Mouse (Mus musculus) lung, postnatal 14 days (tissue): Measurements from ENCODE around the gene Rabep1.
"Not testable (repeated sequence)": the region's sequence is repeated elsewhere in the genome, so short reads cannot be mapped to it uniquely, and the experiment has no call there.

Experiments used
- DNase-seq: peaks from one replicate; pipeline ENCODE4 v3.0.0; 2021

The Rabep1 gene

GRCm38 (mm10) chr11:70833408-70833807 lies 11.2 kb upstream of the Rabep1 start:
- no peak for DNase-seq

- DNase-seq, result no peak
These were observed 10.7 kb upstream of the Rabep1 start for GRCm38 (mm10) chr11:70833831-70834230.

DNA sequence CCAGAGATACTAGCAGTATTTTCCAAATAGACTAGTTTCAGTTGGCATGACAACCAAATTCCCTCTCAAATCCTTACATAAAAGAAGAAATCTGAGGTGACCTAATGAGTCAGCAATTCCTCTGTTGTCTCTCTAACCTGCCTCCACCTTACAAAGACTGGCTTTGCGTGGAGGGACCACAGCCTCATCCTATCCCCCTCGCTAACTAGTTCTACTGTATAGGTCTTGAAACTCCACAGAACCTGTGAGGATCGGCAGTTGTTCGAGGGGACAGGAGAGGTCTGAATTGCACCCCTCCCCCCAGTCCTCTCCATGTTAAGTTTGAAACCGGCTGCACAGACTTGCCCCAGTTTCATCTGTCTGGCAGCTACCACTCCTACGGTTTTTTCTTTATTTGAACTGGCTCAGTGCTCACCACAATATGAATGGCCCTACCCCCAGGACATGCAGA lies 9.2 kb upstream of the Rabep1 start:
- DNase-seq, result no peak

DNA sequence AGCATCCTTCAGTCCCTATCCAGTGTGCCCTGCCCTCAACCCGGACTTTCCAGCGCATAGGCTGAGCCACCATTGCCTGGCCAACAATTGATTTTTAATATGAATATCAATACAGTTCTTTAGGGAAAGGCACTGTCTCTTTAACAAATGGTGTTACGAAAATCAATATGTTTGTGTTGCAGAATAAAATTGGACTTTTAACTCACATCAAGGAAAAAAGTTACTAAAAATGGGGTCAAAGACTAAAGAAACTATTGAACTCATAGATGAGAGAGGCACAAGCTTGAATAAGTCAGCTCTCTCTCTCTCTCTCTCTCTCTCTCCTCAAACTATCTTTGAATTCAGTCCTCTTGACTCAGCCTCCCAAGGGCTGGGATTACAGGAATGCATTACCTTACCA lies 7.5 kb upstream of the Rabep1 start:
- DNase-seq, result no peak

DNA sequence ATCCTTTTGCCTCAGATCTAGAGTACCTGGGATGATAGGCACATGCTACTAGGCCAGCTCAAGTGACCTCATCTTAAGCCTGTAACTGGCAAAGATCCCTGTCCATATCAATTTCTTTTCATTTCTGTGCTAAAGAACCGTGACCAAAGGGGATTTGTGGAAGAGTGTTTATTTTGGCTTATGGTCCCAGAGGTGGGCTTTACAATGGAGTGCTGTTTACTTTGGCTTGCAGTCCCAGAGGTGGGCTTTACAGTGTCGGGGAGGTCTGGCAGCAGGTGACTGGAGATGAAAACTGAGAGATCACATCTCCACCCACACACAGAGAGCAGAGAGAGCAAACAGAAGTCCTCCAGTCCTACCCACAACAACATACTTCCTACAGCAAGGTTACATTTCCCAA lies 6.0 kb upstream of the Rabep1 start:
- no peak for DNase-seq

DNA sequence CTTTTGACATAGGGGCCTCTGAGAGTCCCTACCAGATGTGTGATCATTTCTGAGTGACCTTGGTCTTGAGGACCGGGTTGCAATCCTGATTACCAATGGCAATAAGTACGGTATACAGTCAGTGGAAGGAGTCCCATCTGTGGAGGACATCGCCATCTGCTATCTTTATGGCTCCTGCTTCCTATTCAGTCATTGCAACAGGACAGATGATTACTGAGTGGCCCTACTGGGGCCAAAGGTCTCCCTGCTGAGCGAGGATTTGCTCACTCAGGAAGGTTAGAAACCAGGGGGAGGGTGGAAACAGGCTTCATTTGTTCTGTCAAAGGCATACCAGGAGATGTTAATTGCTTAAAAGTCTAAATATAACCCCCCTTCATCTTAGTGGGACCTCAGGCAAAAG lies 1.6 kb upstream of the Rabep1 start:
- DNase-seq, result no peak

DNA sequence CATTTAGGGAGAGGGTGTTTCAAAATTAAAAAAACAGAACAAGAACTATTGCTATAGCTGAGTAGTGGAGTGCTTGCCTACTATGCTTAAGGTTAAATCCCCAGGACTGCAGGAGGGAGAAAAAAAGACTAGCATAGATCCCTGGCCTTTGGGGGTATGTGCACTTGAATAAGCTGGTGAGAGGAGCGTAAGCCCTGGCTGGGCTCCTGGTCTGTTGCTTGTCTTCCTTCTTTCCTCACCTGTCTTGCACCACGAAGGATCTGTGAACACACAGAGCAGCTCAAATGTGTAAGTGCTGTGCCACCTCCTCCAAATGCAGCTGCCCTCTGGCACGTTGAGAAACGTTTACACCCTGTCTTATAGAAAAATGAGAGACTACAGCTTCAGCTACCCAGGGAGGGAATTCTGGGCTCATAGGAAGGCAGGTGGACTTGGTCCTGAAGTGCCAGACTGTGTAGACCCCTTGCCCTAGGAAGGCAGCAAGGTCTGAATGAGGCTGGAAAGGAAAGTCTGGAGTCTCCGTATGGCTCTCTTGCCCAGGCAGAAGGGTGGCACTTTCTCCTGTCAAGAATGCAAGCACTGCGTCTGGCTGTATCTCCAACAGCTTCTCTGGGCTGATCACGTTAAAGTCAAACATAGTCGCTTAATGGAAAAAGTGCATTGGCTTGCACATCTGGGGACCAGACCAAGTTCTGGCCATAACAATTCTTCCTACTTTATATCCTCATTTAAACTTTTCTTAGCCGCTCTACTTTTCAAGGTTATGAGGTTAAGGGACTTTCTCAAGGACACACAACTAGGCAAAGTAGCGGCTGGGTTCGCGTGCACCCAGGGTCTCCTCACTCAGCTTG lies 652 bp upstream of the Rabep1 start:
- no peak for DNase-seq

DNA sequence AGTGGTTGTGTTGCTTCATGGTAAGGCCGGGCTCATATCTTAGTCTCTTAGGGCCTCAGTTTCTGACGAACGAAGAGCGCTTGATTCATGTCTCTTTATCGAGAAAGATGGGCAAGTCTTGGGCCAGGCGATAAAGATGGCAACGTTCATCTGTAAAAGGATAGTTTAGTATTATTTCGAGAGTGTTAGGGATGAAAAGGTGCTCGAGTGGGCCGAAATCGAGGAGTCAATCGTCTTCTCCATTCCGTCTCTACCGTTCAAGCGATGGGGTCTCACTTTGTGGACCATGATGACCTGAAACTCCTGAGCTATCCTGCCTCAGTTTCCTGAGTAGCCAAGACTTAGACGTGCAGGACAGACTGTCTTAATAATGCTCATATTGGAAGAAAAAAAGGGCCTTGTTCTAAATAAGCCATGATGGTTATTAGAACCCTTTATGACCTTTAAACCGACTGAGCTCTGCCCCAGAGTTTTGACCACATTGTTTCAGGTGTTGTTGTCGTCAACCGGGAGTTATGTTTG lies 940 bp downstream of the Rabep1 start:
- no peak for DNase-seq

DNA sequence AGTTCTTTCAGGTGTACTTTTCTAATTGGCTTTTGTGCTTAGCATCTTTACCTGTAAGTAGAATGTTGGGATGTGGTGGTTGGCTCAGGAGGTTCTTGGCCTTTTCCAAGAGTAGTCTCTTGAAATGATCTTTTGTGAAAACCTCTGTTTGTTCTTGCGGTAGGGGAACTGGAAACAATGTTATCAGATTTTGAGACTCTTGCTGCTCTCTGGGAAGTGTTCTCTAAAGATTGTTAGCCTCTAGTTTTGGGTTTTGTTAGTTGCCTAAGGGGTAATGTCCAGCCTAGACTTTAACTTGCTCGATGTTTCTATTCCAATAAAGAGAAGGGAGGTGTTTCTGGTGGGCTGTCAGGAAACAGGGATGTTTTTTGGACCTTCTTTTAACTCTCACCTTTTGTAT lies 1.5 kb downstream of the Rabep1 start:
- DNase-seq, result no peak

DNA sequence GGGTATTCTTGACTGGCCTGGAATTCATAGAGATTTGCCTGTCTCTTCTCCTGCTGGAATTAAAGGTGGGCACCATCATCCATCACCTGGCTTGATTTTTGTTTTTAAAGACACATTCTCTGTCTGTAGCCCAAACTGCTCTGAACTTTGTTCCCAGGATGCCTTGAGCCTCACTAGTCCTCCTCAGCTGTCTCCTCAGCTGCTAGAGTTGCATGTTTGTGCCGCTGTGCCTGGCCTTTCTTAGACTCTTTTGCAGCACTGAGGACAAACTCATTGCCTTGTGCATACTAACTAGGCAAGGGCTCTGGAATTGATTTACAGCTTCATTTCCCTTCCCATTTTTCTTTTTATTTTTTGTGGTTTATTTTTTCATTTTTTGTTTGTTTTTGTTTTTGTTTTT lies 15.8 kb downstream of the Rabep1 start:
- no peak for DNase-seq

- not testable (repeated sequence) for DNase-seq
These were observed 18.6 kb downstream of the Rabep1 start for GRCm38 (mm10) chr11:70863204-70863603.

- DNase-seq, result no peak
These were observed 20.6 kb downstream of the Rabep1 start for GRCm38 (mm10) chr11:70865223-70865622.

DNA sequence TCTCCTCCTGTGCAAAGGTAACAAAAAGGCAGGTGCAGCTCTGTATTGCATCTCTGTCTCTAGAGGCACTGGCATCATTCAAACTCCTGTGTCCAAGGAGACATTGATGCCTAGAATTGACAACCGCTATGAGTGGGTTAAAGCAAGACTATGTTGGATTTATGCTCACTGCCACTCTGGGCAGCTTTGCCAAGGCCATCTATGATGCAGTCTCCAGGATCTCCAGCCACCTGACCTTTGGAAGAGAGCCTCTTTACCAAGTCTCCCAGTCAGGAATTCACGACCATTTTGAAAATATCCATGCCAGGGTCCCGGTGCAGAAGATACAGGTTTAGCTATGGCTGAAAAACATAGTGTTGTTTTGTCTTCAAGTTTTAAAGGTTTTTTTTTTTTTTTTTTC lies 24.7 kb downstream of the Rabep1 start:
- DNase-seq, result no peak

DNA sequence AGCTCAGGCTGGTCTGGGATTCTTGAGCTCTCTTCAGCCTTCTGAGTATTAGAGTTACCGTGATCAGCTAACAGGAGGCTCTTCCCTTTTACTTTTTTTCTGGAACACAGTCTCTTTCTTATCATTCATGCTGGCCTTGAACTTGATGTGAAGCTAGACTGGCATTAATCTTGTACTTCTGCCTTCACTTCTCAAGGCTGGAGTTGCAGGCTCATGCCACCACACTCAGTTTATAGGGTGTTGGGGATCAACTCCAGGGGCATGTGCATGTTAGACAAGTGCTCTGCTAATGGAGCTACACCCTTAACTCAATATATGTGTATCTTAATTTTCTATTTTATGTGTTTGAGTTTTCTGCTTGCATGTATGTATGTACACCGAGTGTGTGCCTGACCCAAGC lies 25.2 kb downstream of the Rabep1 start:
- DNase-seq, result no peak

DNA sequence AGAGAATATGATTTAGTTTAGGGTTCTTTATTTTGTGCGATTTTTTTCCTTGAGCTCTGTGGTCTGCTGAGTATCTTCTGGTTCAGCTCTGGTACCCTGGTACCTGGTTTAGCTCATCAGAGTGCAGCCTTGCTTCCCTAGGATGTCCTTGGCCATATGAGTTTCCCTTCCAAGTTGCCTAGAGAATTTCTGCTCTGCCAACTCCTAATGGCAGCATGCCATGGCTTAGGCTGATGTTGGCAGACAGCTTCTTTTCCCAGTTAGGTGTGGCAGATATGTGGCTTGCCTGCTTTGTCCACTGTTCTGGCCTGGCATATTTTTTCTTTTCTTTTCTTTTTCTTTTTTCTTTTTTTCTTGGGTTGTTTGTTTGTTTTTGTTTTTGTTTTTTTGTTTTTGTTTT lies 25.8 kb downstream of the Rabep1 start:
- peak; percentile 71 for DNase-seq

DNA sequence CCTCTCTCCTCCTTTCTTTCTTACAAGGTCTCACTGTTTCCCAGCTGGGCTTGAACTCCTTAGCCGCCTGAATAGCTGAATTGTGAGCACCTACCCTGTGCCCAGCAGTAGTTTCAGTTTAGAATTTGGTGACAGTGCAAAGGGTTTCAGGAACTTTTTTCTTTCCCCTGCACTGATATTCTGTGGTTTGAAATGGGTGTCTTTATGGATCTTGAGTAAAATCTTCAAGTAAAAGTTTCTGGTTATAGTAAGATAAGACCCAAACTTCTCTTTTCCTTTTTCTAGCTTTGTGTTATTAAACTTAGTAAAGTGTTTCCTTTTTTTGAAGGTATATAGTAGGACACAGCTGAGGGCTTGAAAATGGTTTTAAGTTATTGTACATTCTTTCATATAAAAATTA lies 26.5 kb downstream of the Rabep1 start:
- DNase-seq, result no peak

DNA sequence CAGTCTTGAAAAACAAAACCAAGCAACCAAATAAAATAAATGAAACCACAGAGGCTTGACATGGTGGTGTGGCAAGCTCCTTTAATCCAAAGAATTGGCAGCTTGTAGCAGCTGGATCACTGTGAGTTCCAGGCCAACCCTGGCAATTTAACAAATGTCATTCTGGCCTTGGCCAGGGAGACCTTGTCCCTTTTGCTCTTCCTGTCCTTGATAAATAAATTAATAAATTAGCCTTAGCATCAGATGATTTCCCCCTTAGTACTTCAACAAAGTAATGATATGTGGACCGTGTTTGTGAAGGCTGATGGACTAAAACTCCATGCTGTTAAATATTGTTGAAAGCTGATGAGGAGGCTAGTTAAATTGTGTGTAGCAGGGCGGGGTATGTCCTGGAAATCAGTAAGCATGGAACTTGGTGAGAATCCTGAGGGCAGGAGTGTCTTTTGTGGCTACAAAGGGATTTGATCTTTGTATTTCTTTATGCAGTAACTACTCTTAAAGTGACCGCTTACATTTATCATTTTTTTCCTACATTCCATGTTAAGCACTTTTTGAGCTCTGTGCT lies 27.3 kb downstream of the Rabep1 start:
- peak; percentile 12 for DNase-seq

GRCm38 (mm10) chr11:70873846-70874613 lies 29.5 kb downstream of the Rabep1 start:
- no peak for DNase-seq

DNA sequence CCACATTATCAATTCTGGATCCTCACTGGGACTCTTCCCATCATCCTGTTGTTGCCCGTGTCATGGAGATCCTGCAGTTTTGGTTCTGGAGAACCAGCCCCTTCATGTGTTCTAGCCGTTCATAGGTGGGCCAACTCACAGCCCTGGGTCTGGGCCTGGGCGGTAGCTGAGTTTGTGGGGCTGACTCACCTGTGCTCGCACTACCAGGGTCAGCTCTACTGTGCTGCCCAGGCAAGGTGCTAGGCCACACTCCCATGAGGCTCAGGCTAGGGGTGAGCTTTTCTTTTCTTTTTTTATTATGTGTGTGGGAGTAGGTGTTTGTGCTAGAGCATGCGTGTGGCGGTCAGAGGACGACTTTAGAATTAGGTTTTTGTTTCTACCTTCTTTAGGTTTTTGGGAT lies 33.1 kb downstream of the Rabep1 start:
- no peak for DNase-seq

DNA sequence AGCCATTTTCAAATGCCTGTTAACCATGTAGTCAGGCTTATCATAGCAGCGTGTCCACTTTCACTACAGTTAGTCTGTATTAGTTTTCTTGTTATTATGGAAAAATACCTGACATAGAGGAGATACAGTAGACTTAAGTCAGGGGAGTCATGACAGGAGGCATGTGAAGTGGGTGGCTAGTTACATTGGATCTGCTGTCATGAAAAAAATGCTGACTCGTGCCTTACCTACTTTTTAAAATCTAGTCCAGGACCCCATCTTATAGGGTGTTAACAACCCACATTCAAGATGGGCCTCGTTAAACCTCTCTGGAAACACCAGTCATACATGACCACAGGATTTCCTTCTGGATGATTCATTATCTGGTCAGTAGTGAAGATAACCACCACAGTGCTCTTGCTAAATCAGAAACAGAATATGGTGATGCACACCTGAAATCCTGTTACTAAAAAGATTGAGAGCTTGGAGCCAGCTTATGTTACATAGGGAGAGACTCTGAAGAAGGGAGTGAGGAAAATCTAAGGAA lies 38.4 kb downstream of the Rabep1 start:
- DNase-seq, result no peak

DNA sequence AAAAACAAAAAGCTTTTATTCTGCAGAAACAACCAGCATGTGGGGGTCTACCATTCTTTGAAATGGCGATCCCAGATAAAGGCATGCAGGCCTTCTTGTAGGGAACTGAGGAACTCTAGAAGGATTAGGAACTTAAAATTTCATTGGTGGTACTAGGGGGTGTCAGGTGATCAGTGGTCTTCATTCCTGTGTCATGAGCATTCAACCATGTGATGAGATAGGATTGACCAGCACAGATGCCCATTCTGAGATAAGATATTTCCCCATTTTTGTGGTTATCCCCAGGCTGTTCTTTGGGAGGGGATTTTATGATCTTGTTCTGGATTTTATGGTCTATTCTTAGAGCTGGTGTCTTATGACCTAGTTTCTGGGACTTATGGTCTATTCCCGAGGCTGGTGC lies 46.1 kb downstream of the Rabep1 start:
- DNase-seq, result no peak

GRCm38 (mm10) chr11:70891616-70892015 lies 47.0 kb downstream of the Rabep1 start:
- DNase-seq, result no peak

DNA sequence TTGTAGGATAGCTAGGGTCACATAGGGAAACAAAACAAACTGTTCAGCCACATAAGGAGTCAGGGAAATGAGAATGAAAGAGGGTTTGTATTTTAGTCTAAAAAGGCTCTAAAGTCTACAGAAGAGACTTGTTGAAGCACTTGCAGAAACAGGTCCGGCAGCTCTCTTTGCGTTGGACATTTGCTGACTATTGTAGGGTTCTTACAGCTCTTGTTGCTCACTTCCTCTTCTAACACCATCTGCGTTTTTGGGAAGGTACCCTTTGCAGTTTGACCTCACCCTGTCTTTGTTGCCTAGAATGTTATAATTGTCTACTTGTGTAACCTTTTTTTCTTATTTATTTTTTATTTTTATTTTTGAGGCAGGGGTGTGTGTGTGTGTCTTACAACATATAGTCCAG lies 53.1 kb downstream of the Rabep1 start:
- DNase-seq, result peak; percentile 12
